Mouse (Mus musculus) limb, embryonic 11.5 days (tissue): ENCODE measurements around the gene U2af1l4. TPM values are rescaled to one million over a fixed set of nuclear protein-coding genes. Genes with fewer than 3 reads are reported as not detected.

ENCODE experiments used
- ATAC-seq: fragments of 200-750 bp; cut with Nextera tagmentation; 2 replicates; pipeline ENCODE4 v1.8.0; 2017; ENCODE audit warnings: low read depth; ENCODE audit not compliant: insufficient number of reproducible peaks, low FRiP score, low TSS enrichment
- DNase-seq: peaks from one replicate; pipeline ENCODE4 v3.0.0-alpha.2; 2015; ENCODE audit warnings: low spot score
- H3K27ac ChIP-seq: fragments of 300-500 bp; sonication (generic); replicated peaks from 2 replicates; pipeline ENCODE4 v1.5.1; 2014; ENCODE audit warnings: low read depth, mild to moderate bottlenecking, low read length
- H3K27me3 ChIP-seq: fragments of 300-500 bp; sonication (generic); 2 replicates; pipeline ENCODE4 v1.6.1; 2014; ENCODE audit warnings: mild to moderate bottlenecking, low read length, mixed read lengths; ENCODE audit not compliant: control insufficient read depth, insufficient read depth
- H3K36me3 ChIP-seq: fragments of 300-500 bp; sonication (generic); 2 replicates; pipeline ENCODE4 v1.6.1; 2014; ENCODE audit warnings: mild to moderate bottlenecking, low read length, moderate library complexity, mixed read lengths; ENCODE audit not compliant: control insufficient read depth, insufficient read depth
- H3K4me1 ChIP-seq: fragments of 300-500 bp; sonication (generic); 2 replicates; pipeline ENCODE4 v1.6.1; 2014; ENCODE audit warnings: low read length, mixed read lengths; ENCODE audit not compliant: control insufficient read depth, insufficient read depth
- H3K4me2 ChIP-seq: fragments of 300-500 bp; sonication (generic); 2 replicates; pipeline ENCODE4 v1.6.1; 2014; ENCODE audit warnings: low read depth, mild to moderate bottlenecking, moderate library complexity; ENCODE audit not compliant: severe bottlenecking
- H3K4me3 ChIP-seq: fragments of 300-500 bp; sonication (generic); 2 replicates; pipeline ENCODE4 v1.5.1; 2014; ENCODE audit warnings: low read depth, low read length
- H3K9ac ChIP-seq: fragments of 300-500 bp; sonication (generic); 2 replicates; pipeline ENCODE4 v1.6.1; 2014; ENCODE audit warnings: mild to moderate bottlenecking, low read length
- H3K9me3 ChIP-seq: fragments of 300-500 bp; sonication (generic); 2 replicates; pipeline ENCODE4 v1.6.1; 2016; ENCODE audit warnings: low read length; ENCODE audit not compliant: control insufficient read depth
- WGBS: fragments of 180-500 bp; shearing (Covaris S2); extraction: QIAGEN DNeasy Blood & Tissue Kit; methylation state at CpG from one replicate; pipeline ENCODE4 v1.1.7; 2014; 5-methylcytosine and 5-hydroxymethylcytosine counted together
- polyA plus RNA-seq: library from polyadenylated mRNA; unstranded; fragments of >200 nt; fragmentation: Nextera tagmentation; extraction: Ambion mirVana; gene quantifications from 2 replicates; pipeline ENCODE4 v1.2.1, GENCODE M21; 2014

U2af1l4 gene
- polyA plus RNA-seq, 1 experiment from 2014 or later = 100 TPM

DNA sequence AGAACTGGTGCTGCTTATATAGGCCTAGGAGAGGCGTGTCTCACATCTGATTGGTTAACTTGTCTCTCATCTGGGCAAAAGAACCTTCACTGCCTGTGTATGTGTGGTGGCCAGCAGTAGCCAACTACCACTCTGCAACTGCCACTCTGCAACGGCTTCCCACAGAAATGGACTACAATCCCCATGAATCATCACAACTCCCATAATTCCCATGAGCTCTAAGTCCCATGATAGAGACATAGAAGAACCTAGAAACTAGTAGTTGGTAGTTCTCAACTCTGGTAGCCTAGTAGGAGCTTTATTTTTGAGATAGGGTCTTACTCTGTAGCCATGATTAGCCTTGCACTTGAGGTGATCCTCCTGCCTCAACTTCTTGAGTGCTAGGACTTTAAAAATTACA, 13.2 kb upstream of the U2af1l4 start:
- Histone ChIP-seq H3K36me3 (peaks cover 5% of the 10 kb centered on the region; the same call in 1 of the 2 replicates), H3K9ac (no peak overlapping the region), H3K4me3 (no peak overlapping the region), H3K9me3 (no peaks in the 10 kb centered on the region), H3K27me3 (no peaks in the 10 kb centered on the region), H3K27ac (no peak overlapping the region), H3K4me1 (peaks cover 8% of the 10 kb centered on the region; the same call in 1 of the 2 replicates), H3K4me2 (no peak overlapping the region)
- WGBS = 79% methylated on average over 2 of the region's 2 CpGs
- ATAC-seq (no peak), DNase-seq (no peak)

GRCm38 (mm10) chr7:30550603-30551002, 12.5 kb upstream of the U2af1l4 start:
- ATAC-seq = no peak
- WGBS = 100% methylated on average over 1 of the region's 1 CpGs

GRCm38 (mm10) chr7:30551445-30552101, 11.5 kb upstream of the U2af1l4 start:
- DNase-seq = no peak
- Histone ChIP-seq H3K4me2 (peak overlapping the region; percentile 82), H3K4me1 (peaks cover 8% of the 10 kb centered on the region; the same call in 1 of the 2 replicates), H3K27me3 (no peaks in the 10 kb centered on the region), H3K9me3 (no peaks in the 10 kb centered on the region), H3K4me3 (peak overlapping the region; percentile 55), H3K9ac (peak overlapping the region; percentile 79), H3K27ac (peak overlapping the region; percentile 97), H3K36me3 (peaks cover 7% of the 10 kb centered on the region; the same call in 1 of the 2 replicates)
- peak; percentile 58 for ATAC-seq
- WGBS = 3% methylated on average over 10 of the region's 10 CpGs

More at GRCm38 (mm10) chr7:30550603-30551002, 12.5 kb upstream of the U2af1l4 start:
- Histone ChIP-seq H3K36me3 (peaks cover 7% of the 10 kb centered on the region; the same call in 1 of the 2 replicates), H3K27ac (no peak overlapping the region), H3K9me3 (no peaks in the 10 kb centered on the region), H3K4me3 (no peak overlapping the region), H3K4me2 (no peak overlapping the region), H3K27me3 (no peaks in the 10 kb centered on the region), H3K4me1 (peaks cover 8% of the 10 kb centered on the region; the same call in 1 of the 2 replicates), H3K9ac (no peak overlapping the region)
- no peak for DNase-seq

GRCm38 (mm10) chr7:30552102-30553020, 10.7 kb upstream of the U2af1l4 start, which contains the start of the genes Hspb6 and Proser3:
TSS of gene Hspb6 (plus strand) at chr7:30552178.
TSS of gene Proser3 (minus strand) at chr7:30552299.
- Histone ChIP-seq H3K4me1 (peaks cover 8% of the 10 kb centered on the region; the same call in 1 of the 2 replicates), H3K4me2 (peak within 1 kb of the TSS; percentile 82), H3K4me3 (peak within 1 kb of the TSS; percentile 55), H3K9ac (peak within 1 kb of the TSS; percentile 79), H3K27me3 (no peaks in the 10 kb centered on the region), H3K36me3 (peaks cover 11% of the 10 kb centered on the region; the same call in 1 of the 2 replicates), H3K27ac (peak within 1 kb of the TSS; percentile 97), H3K9me3 (no peaks in the 10 kb centered on the region)
- WGBS = under 1% methylated on average over 44 of the region's 44 CpGs
- DNase-seq = peak; percentile 96
- peak; percentile 93 for ATAC-seq

GRCm38 (mm10) chr7:30553021-30553589, 10.0 kb upstream of the U2af1l4 start:
- H3K9me3 ChIP-seq = no peaks in the 10 kb centered on the region
- peak overlapping the region; percentile 82 for H3K4me2 ChIP-seq
- H3K4me3 ChIP-seq = peak overlapping the region; percentile 55
- no peaks in the 10 kb centered on the region for H3K27me3 ChIP-seq
- peak overlapping the region; percentile 64 for H3K9ac ChIP-seq
- H3K36me3 ChIP-seq = peaks cover 11% of the 10 kb centered on the region; the same call in 1 of the 2 replicates
- DNase-seq (peak; percentile 40), ATAC-seq (no peak)
- 12% methylated on average over 23 of the region's 23 CpGs for WGBS
- peaks cover 8% of the 10 kb centered on the region; the same call in 1 of the 2 replicates for H3K4me1 ChIP-seq
- H3K27ac ChIP-seq = peak overlapping the region; percentile 78; the same call in 1 of the 2 replicates

DNA sequence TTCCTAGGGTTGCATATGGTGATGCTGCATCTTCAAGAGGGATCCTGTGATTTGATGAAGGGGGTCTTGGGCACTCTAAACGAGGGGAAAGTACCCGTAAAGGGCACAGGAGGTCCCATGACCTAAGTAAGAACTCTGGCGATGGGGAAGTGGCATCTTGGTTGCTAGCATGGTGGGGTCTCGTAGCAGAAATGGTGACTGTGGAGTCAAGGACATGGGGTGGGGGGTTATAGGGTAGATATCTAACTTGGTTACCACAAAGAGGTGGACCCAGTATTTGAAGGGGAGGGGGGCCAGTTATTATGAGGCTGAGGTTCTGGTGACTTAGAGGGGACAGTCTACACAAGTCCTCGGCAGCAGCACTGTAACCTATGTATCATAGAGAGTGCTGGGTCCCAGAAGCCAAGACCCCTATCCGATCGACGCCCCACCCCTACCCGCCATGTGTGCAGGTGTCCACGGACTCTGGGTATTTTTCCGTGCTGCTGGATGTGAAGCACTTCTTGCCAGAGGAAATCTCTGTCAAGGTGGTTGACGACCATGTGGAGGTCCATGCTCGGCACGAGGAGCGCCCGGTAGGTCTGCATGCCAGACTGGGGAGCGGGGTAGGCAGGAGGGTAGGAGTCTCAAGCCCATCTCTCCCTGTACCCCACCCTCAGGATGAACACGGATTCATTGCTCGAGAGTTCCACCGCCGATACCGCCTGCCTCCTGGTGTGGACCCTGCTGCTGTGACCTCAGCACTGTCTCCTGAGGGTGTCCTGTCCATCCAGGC, 9.1 kb upstream of the U2af1l4 start:
- no peaks in the 10 kb centered on the region for H3K9me3 ChIP-seq
- peak overlapping the region; percentile 64; the same call in 1 of the 2 replicates for H3K9ac ChIP-seq
- DNase-seq = no peak
- H3K4me1 ChIP-seq = peaks cover 14% of the 10 kb centered on the region
- ATAC-seq = no peak
- H3K4me2 ChIP-seq = peak overlapping the region; percentile 82
- no peak overlapping the region for H3K27ac ChIP-seq
- no peaks in the 10 kb centered on the region for H3K27me3 ChIP-seq
- WGBS = 85% methylated on average over 22 of the region's 22 CpGs
- H3K36me3 ChIP-seq = peaks cover 8% of the 10 kb centered on the region; the same call in 1 of the 2 replicates
- H3K4me3 ChIP-seq = no peak overlapping the region

GRCm38 (mm10) chr7:30556894-30557536, 6.1 kb upstream of the U2af1l4 start:
- Histone ChIP-seq H3K36me3 (peaks cover 8% of the 10 kb centered on the region; the same call in 1 of the 2 replicates), H3K27ac (no peak overlapping the region), H3K4me1 (peaks cover 14% of the 10 kb centered on the region), H3K4me2 (no peak overlapping the region), H3K27me3 (no peaks in the 10 kb centered on the region), H3K9me3 (no peaks in the 10 kb centered on the region), H3K4me3 (no peak overlapping the region), H3K9ac (no peak overlapping the region)
- 93% methylated on average over 18 of the region's 18 CpGs for WGBS
- DNase-seq (no peak), ATAC-seq (no peak)
